Mouse (Mus musculus) intestine, postnatal 0 days (tissue): Measurements from ENCODE around the gene Abca1. TPM values are rescaled to one million over a fixed set of nuclear protein-coding genes. Genes with fewer than 3 reads are reported as not detected.

ENCODE experiments used
- ATAC-seq: fragments of 200-750 bp; cut with Nextera tagmentation; 2 replicates; pipeline ENCODE4 v1.8.0; 2017; ENCODE audit warnings: mild to moderate bottlenecking, moderate TSS enrichment, moderate library complexity
- H3K27ac ChIP-seq: fragments of 300-500 bp; sonication (generic); 2 replicates; pipeline ENCODE4 v1.5.1; 2014; ENCODE audit warnings: mild to moderate bottlenecking, low read depth, low read length, moderate library complexity
- H3K27me3 ChIP-seq: fragments of 300-500 bp; sonication (generic); replicated peaks from 2 replicates; pipeline ENCODE4 v1.6.1; 2014; ENCODE audit warnings: low read length, mixed read lengths; ENCODE audit not compliant: control insufficient read depth, insufficient read depth
- H3K36me3 ChIP-seq: fragments of 300-500 bp; sonication (generic); 2 replicates; pipeline ENCODE4 v1.6.1; 2014; ENCODE audit warnings: mild to moderate bottlenecking, moderate library complexity; ENCODE audit not compliant: control insufficient read depth, insufficient read depth
- H3K4me1 ChIP-seq: fragments of 300-500 bp; sonication (generic); replicated peaks from 2 replicates; pipeline ENCODE4 v1.6.1; 2014; ENCODE audit warnings: antibody characterized with exemption, low read length, mixed read lengths; ENCODE audit not compliant: control insufficient read depth, insufficient read depth
- H3K4me2 ChIP-seq: fragments of 300-500 bp; sonication (generic); replicated peaks from 2 replicates; pipeline ENCODE4 v1.6.1; 2014; ENCODE audit warnings: low read depth, mild to moderate bottlenecking, moderate library complexity
- H3K4me3 ChIP-seq: fragments of 300-500 bp; sonication (generic); 2 replicates; pipeline ENCODE4 v1.5.1; 2014; ENCODE audit warnings: low read depth, low read length
- H3K9ac ChIP-seq: fragments of 300-500 bp; sonication (generic); 2 replicates; pipeline ENCODE4 v1.6.1; 2014; ENCODE audit warnings: mild to moderate bottlenecking, low read depth, low read length
- H3K9me3 ChIP-seq: fragments of 300-500 bp; sonication (generic); 2 replicates; pipeline ENCODE4 v1.6.1; 2016; ENCODE audit warnings: mixed run types; ENCODE audit not compliant: control insufficient read depth
- CTCF ChIP-seq: sonication (generic); IDR thresholded peaks from 2 replicates; pipeline ENCODE4 v1.5.1; 2016; ENCODE audit warnings: low read depth, mild to moderate bottlenecking, control low read depth, antibody characterized with exemption, moderate library complexity
- WGBS: fragments of 180-500 bp; shearing (Covaris S2); extraction: QIAGEN DNeasy Blood & Tissue Kit; methylation state at CpG from one replicate; pipeline ENCODE4 v1.1.7; 2014; 5-methylcytosine and 5-hydroxymethylcytosine counted together
- polyA plus RNA-seq: library from polyadenylated mRNA; unstranded; fragments of >200 nt; fragmentation: Nextera tagmentation; extraction: Ambion mirVana; gene quantifications from 2 replicates; pipeline ENCODE4 v1.2.1, GENCODE M21; 2015

The Abca1 gene
- polyA plus RNA-seq, 1 experiment from 2014 or later: 1.4 TPM

DNA sequence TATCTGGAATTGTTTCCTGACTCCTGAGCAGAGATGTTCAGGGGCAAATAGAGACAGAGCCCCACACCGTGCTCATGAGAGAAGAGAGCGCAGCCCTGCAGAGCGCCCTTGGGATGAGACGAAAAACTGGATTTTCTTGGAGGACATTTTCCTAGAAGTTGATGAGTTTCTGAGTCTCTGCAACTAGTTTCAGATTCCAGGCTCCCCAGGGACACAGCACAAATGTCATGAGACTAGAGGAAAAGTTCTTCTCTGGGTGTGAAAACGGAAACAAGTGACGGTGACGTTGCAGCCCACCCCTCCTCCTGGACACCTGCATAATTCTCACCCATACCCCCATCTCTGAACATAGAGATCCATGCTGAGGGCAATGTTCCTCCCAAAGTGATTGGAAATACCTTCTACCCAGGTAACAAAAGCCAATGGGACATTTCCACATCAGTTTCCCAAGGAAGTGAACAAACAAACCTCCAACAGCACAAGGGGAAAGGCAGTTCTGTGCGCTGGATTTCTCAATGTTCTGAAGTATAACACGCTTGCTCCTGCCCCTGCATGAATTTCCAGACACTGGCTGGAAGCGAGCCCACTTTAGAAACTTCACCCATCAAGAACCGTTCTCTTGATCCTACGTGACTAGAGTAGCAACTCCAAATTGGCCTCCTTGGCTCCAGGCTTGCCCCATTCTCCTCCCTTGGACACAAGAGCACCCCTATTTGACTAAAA, 13.3 kb downstream of the Abca1 start:
- Histone ChIP-seq H3K27ac (no peak overlapping the region), H3K4me2 (no peak overlapping the region), H3K36me3 (no peaks in the 10 kb centered on the region), H3K9me3 (no peaks in the 10 kb centered on the region), H3K27me3 (no peaks in the 10 kb centered on the region), H3K9ac (no peak overlapping the region), H3K4me1 (no peaks in the 10 kb centered on the region), H3K4me3 (no peak overlapping the region)
- no peak for TF ChIP-seq CTCF
- WGBS: 89% methylated on average over 12 of the region's 12 CpGs
- no peak for ATAC-seq

DNA sequence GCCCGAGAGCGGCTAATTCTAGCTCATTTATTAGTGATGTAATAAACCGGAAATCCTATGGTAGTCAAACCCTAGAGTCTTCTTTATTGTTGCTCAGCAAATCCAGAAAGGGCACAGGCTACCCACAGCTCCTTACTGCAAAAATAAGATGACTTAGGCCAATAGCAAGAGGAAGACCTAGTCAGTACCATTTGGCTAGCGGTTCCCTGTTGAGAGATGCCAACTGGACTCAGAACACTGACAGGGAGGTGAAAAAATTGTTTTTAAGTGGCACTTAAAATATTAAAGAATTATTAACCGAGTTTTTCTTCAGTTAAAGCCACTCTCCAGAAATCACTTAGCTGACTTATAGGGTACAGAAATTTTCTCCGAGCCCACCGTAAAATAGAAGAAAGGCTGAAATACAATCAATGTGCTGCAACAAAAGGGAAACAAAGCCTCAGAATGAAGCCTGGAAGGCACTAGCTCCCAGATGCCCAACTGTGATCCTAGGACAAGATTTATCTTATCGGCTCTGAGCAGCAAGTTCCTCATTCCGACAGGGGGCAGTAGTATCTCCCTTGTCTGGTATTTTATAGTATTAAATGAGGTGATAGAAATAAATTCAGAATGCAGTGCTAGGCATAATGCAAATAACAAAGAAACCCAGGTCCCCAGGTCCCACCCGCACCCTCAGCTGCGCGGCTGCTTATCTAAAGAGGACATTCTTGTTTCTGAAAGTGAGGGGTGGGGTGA, 14.1 kb downstream of the Abca1 start:
- Histone ChIP-seq H3K4me1 (no peaks in the 10 kb centered on the region), H3K4me3 (no peak overlapping the region), H3K4me2 (no peak overlapping the region), H3K9me3 (no peaks in the 10 kb centered on the region), H3K9ac (no peak overlapping the region), H3K36me3 (no peaks in the 10 kb centered on the region), H3K27me3 (no peaks in the 10 kb centered on the region), H3K27ac (no peak overlapping the region)
- TF ChIP-seq CTCF: peak; percentile 48
- WGBS: 78% methylated on average over 12 of the region's 12 CpGs
- ATAC-seq: no peak

DNA sequence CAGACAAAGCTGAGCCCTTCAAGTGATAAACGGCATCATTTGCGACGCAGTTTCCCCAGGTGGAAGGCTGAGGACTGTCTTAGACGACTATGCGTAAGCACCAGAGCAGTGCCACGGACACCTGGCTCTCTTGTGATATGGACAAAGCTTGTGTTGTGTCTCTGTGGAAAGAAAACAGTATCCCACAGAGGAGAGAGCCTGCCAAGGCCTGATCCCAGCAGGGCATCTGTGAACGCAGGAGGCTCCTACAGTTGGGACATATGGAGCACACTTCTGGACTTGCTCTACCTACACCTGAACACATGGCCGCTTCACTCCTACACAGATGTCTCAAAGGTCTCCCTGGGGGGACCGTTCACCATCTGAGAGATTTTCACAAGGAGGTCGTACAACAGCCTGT, 15.1 kb downstream of the Abca1 start:
- no peak overlapping the region for H3K27ac ChIP-seq
- no peaks in the 10 kb centered on the region for H3K36me3 ChIP-seq
- 87% methylated on average over 10 of the region's 10 CpGs for WGBS
- TF ChIP-seq CTCF: no peak
- no peak overlapping the region for H3K4me3 ChIP-seq
- no peaks in the 10 kb centered on the region for H3K27me3 ChIP-seq
- no peak for ATAC-seq
- no peak overlapping the region for H3K4me2 ChIP-seq
- no peaks in the 10 kb centered on the region for H3K9me3 ChIP-seq
- no peak overlapping the region for H3K9ac ChIP-seq
- H3K4me1 ChIP-seq: peaks cover under 1% of the 10 kb centered on the region

DNA sequence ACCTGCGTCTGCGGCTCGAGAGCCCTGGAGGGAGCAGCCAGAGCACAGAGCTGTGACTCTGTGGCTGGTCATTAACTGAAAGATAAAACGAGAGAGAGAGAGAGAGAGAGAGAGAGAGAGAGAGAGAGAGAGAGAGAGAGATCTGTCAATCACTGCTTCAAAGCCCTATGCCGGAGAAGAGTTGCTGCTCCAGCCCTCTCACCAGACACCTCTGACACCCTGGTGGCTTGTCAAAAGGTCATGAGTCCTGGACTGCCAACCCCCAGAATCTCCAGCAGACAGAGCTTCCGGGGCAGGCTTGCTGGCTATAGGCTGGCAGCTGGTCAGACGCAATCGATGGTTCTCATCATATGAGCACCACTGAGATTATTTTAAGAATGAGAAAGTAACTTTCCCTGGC, 15.7 kb downstream of the Abca1 start:
- H3K36me3 ChIP-seq: no peaks in the 10 kb centered on the region
- H3K27me3 ChIP-seq: no peaks in the 10 kb centered on the region
- H3K27ac ChIP-seq: no peak overlapping the region
- H3K4me2 ChIP-seq: no peak overlapping the region
- no peaks in the 10 kb centered on the region for H3K9me3 ChIP-seq
- H3K4me3 ChIP-seq: no peak overlapping the region
- H3K9ac ChIP-seq: no peak overlapping the region
- H3K4me1 ChIP-seq: peaks cover 6% of the 10 kb centered on the region
- no peak for TF ChIP-seq CTCF
- WGBS: 74% methylated on average over 8 of the region's 8 CpGs
- ATAC-seq: no peak

DNA sequence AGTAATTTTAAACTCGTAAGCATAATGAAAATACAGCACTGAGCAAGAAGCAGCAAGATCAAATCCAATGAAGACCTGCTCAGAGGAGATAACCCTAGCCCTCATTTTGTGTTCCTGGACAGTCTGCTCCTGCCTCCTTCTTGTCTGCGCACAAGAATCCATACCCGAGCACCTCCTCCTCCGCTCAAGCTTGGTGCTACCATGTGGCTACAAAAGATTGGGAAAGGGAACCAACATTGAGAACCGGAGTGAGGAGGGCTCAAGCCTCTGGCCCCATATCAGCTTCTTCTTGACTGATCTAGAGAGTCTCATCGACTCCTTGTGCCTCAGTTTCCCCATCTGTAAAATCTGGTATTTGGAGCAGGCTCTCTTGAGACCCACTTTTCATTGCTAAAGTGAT, 19.0 kb downstream of the Abca1 start:
- no peak overlapping the region for H3K4me3 ChIP-seq
- ATAC-seq: no peak
- H3K27ac ChIP-seq: no peak overlapping the region
- peaks cover 6% of the 10 kb centered on the region for H3K4me1 ChIP-seq
- no peak overlapping the region for H3K9ac ChIP-seq
- no peaks in the 10 kb centered on the region for H3K9me3 ChIP-seq
- no peak overlapping the region for H3K4me2 ChIP-seq
- 95% methylated on average over 6 of the region's 6 CpGs for WGBS
- no peaks in the 10 kb centered on the region for H3K36me3 ChIP-seq
- TF ChIP-seq CTCF: no peak
- no peaks in the 10 kb centered on the region for H3K27me3 ChIP-seq

DNA sequence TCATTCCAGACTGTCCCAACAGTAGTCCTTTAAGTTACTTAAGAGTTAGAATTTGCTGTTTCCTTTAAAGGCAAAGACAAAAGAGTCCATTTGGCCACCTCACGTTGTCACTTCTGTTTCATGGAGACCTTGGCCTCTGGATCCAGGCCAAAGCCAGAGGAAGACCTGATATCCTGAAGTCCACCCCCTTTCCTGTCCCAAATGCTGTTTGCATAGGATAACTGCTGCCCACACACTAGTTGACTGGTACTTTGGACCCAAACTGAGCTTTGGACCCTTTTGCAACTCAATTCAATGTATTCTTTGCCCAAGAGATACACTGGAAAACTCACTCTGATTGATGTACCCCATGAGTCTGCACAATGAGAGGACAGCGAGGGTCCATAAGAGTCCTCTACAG, 20.2 kb downstream of the Abca1 start:
- no peak overlapping the region for H3K4me3 ChIP-seq
- peaks cover 6% of the 10 kb centered on the region for H3K4me1 ChIP-seq
- WGBS: 50% methylated on average over 2 of the region's 2 CpGs
- H3K27ac ChIP-seq: no peak overlapping the region
- no peaks in the 10 kb centered on the region for H3K9me3 ChIP-seq
- no peak overlapping the region for H3K4me2 ChIP-seq
- no peaks in the 10 kb centered on the region for H3K27me3 ChIP-seq
- ATAC-seq: peak; percentile 75
- no peak for TF ChIP-seq CTCF
- H3K36me3 ChIP-seq: no peaks in the 10 kb centered on the region
- H3K9ac ChIP-seq: no peak overlapping the region
